ENCODE assay signal across 20 mouse cellular contexts in the genomic region with DNA sequence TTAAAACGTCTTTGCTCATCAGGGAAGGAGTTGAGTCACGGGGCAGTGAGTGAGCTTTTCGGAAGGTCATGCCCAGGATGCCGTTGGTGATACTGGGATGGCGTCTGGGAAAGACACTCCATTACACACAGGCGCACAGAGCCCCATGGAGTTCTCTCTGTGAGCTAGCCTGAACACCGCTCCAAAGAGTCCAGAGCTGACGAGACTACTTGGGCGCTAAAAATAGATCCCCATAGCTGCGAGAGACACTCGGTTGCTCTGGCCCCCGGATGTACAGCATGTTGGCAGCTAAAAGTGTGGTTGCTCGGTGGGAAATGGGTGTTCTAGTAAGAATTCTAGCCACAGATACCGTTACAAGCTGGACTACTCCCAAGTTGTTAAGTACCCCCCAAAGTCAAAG.
DNase-seq lines count a peak whose midpoint lies in the region; ATAC-seq and TF ChIP-seq lines count a peak whose summit lies in the region.
"Had no signal": no experiment of that assay in that cellular context is flagged by ENCODE, and none has a peak within 500 bp of the region (broad histone marks: within the 10 kb centered on the region; RNA-seq: fewer than 3 reads in every experiment).

No protein-coding gene starts in this region.

- no peak overlapping the region for H3K27ac ChIP-seq in embryonic facial prominence, embryonic 14.5 days (replicated peaks; ENCODE audit: low read depth, low read length)
- H3K27ac ChIP-seq in embryonic facial prominence, embryonic 10.5 days (replicated peaks) = no peak overlapping the region
- H3K27ac ChIP-seq in heart, adult 2 months = peak overlapping the region; percentile 42
- peak overlapping the region; percentile 58 to 77; a peak in 3 of 4 replicates for H3K27ac ChIP-seq in heart, embryonic 14.5 days (replicated peaks in 1 of 2; ENCODE audit: control insufficient read depth in 1 of 2, insufficient read depth in 1 of 2, low read depth in 2 of 2, low read length in 2 of 2)
- H3K27ac ChIP-seq: intestine, embryonic 15.5 days; layer of hippocampus, adult 2 months; midbrain, embryonic 10.5 days; stomach, embryonic 15.5 days had no signal

- H3ac ChIP-seq in myocyte (ENCODE audit: control insufficient read depth, insufficient read length) = no peak overlapping the region

- TF ChIP-seq POLR2A in heart, adult 2 months (IDR thresholded peaks at IDR 0.05; ENCODE audit: insufficient read depth, low read depth, low read length) = no peak
- no peak for TF ChIP-seq POLR2A in myocyte (IDR thresholded peaks at IDR 0.05; ENCODE audit: insufficient read length, low read depth)

- no peaks in the 10 kb centered on the region for H3K9me3 ChIP-seq in embryonic facial prominence, embryonic 14.5 days (ENCODE audit: control insufficient read depth, low read length)
- no peaks in the 10 kb centered on the region for H3K9me3 ChIP-seq in embryonic facial prominence, embryonic 10.5 days
- no peaks in the 10 kb centered on the region; the same call in 1 of the 2 replicates for H3K9me3 ChIP-seq in heart, embryonic 14.5 days (ENCODE audit: control insufficient read depth, low read length)
- H3K9me3 ChIP-seq: intestine, embryonic 15.5 days; midbrain, embryonic 10.5 days; stomach, embryonic 15.5 days had no signal

- peak; percentile 10 for DNase-seq in embryonic facial prominence, embryonic 14.5 days (ENCODE audit: low spot score)
- DNase-seq in embryonic facial prominence, embryonic 10.5 days (ENCODE audit: low spot score) = no peak
- peak; percentile 16 to 33 for DNase-seq in heart, adult 2 months
- DNase-seq in cerebellum, postnatal 10 days = no peak
- DNase-seq in ovary, adult 18-20 months (ENCODE audit: low spot score) = no peak
- DNase-seq: adrenal gland, postnatal 25 days; cerebellum, adult 8-10 months; forebrain, postnatal 0 days; kidney, postnatal 25 days; right cerebral cortex, postnatal 4 days; thymus, postnatal 36 days had no signal

- intact Hi-C loops in heart, adult 2 months (cut with DNase I) = no loop called here

- ATAC-seq in embryonic facial prominence, embryonic 14.5 days (ENCODE audit: low read depth) = no peak
- ATAC-seq in heart, embryonic 14.5 days (ENCODE audit: insufficient number of reproducible peaks, insufficient read depth, low FRiP score, low read depth) = no peak
- ATAC-seq: forebrain, postnatal 0 days; hindbrain, embryonic 16.5 days; intestine, embryonic 15.5 days; lung, postnatal 0 days; midbrain, embryonic 16.5 days had no signal

- H3K27me3 ChIP-seq in embryonic facial prominence, embryonic 14.5 days (replicated peaks; ENCODE audit: control insufficient read depth, insufficient read depth, low read length) = no peaks in the 10 kb centered on the region
- H3K27me3 ChIP-seq in embryonic facial prominence, embryonic 10.5 days (replicated peaks; ENCODE audit: low read depth, poor library complexity, severe bottlenecking) = no peaks in the 10 kb centered on the region
- no peaks in the 10 kb centered on the region for H3K27me3 ChIP-seq in heart, adult 2 months (ENCODE audit: control insufficient read depth, insufficient read depth, low read length)
- H3K27me3 ChIP-seq in heart, embryonic 14.5 days (ENCODE audit: control insufficient read depth, insufficient read depth, low read length) = no peaks in the 10 kb centered on the region
- no peaks in the 10 kb centered on the region for H3K27me3 ChIP-seq in myocyte (ENCODE audit: control insufficient read depth, insufficient read depth, insufficient read length)
- H3K27me3 ChIP-seq: intestine, embryonic 15.5 days; stomach, embryonic 15.5 days had no signal

- H3K4me2 ChIP-seq in embryonic facial prominence, embryonic 14.5 days (ENCODE audit: low read depth, low read length) = no peak overlapping the region
- H3K4me2 ChIP-seq in heart, embryonic 14.5 days (ENCODE audit: low read length) = no peak overlapping the region
- H3K4me2 ChIP-seq in myocyte (ENCODE audit: low read depth) = peak overlapping the region; percentile 18
- H3K4me2 ChIP-seq: intestine, embryonic 15.5 days; stomach, embryonic 15.5 days had no signal

- H3K4me3 ChIP-seq in embryonic facial prominence, embryonic 14.5 days (ENCODE audit: low read depth, low read length) = no peak overlapping the region
- no peak overlapping the region for H3K4me3 ChIP-seq in embryonic facial prominence, embryonic 10.5 days
- H3K4me3 ChIP-seq in heart, adult 2 months = no peak overlapping the region
- no peak overlapping the region for H3K4me3 ChIP-seq in heart, embryonic 14.5 days (ENCODE audit: control insufficient read depth in 1 of 2, insufficient read depth in 1 of 2, low read depth in 1 of 2, low read length in 2 of 2)
- no peak overlapping the region for H3K4me3 ChIP-seq in myocyte
- H3K4me3 ChIP-seq: intestine, embryonic 15.5 days; layer of hippocampus, adult 2 months; midbrain, embryonic 10.5 days; stomach, embryonic 15.5 days had no signal

- no peaks in the 10 kb centered on the region for H3K4me1 ChIP-seq in embryonic facial prominence, embryonic 14.5 days (ENCODE audit: control insufficient read depth, insufficient read depth, low read length)
- H3K4me1 ChIP-seq in embryonic facial prominence, embryonic 10.5 days = peaks cover 13% of the 10 kb centered on the region
- peaks cover 7% of the 10 kb centered on the region for H3K4me1 ChIP-seq in heart, adult 2 months (ENCODE audit: control insufficient read depth, insufficient read depth, low read length)
- peaks cover 27 to 37% of the 10 kb centered on the region in 2 experiments for H3K4me1 ChIP-seq in heart, embryonic 14.5 days (ENCODE audit: control insufficient read depth in 2 of 2, insufficient read depth in 2 of 2, low read length in 2 of 2)
- H3K4me1 ChIP-seq: intestine, embryonic 15.5 days; stomach, embryonic 15.5 days had no signal

- no peaks in the 10 kb centered on the region for H3K79me2 ChIP-seq in heart, adult 2 months (replicated peaks; ENCODE audit: control insufficient read depth, insufficient read depth, low read length)
- no peaks in the 10 kb centered on the region for H3K79me2 ChIP-seq in myocyte (ENCODE audit: control insufficient read depth, insufficient read depth)

- H3K9ac ChIP-seq in embryonic facial prominence, embryonic 14.5 days (ENCODE audit: low read depth, low read length) = no peak overlapping the region
- H3K9ac ChIP-seq in heart, adult 2 months (ENCODE audit: low read depth, low read length) = no peak overlapping the region
- H3K9ac ChIP-seq in heart, embryonic 14.5 days (ENCODE audit: low read length) = no peak overlapping the region
- H3K9ac ChIP-seq: forebrain, postnatal 0 days; intestine, embryonic 15.5 days; stomach, embryonic 15.5 days had no signal

- no peaks in the 10 kb centered on the region for H3K36me3 ChIP-seq in embryonic facial prominence, embryonic 14.5 days (ENCODE audit: control insufficient read depth, insufficient read depth, low read length)
- no peaks in the 10 kb centered on the region for H3K36me3 ChIP-seq in embryonic facial prominence, embryonic 10.5 days (replicated peaks)
- H3K36me3 ChIP-seq in heart, adult 2 months (ENCODE audit: control insufficient read depth, insufficient read depth, low read length) = no peaks in the 10 kb centered on the region
- H3K36me3 ChIP-seq in heart, embryonic 14.5 days (ENCODE audit: control insufficient read depth, insufficient read depth, low read length) = no peaks in the 10 kb centered on the region
- H3K36me3 ChIP-seq in myocyte (ENCODE audit: control insufficient read depth, insufficient read depth) = no peaks in the 10 kb centered on the region
- H3K36me3 ChIP-seq: intestine, embryonic 15.5 days; midbrain, embryonic 10.5 days; stomach, embryonic 15.5 days had no signal

- WGBS in embryonic facial prominence, embryonic 14.5 days = 79% methylated on average over 14 of the region's 14 CpGs
- WGBS in embryonic facial prominence, embryonic 10.5 days = 87% methylated on average over 14 of the region's 14 CpGs
- WGBS in heart, adult 2 months = 48% methylated on average over 14 of the region's 14 CpGs
- 45% methylated on average over 14 of the region's 14 CpGs for WGBS in heart, embryonic 14.5 days

- TF ChIP-seq CTCF in heart, adult 2 months (IDR thresholded peaks at IDR 0.05) = no peak

- no peak for TF ChIP-seq EP300 in heart, adult 2 months (IDR thresholded peaks at IDR 0.05; ENCODE audit: insufficient read depth, low read depth, low read length)

TF ChIP-seq in myocyte, 11 proteins besides CTCF, POLR2A, EP300 and RAD21:
- TF ChIP-seq SRF (IDR thresholded peaks at IDR 0.05; ENCODE audit: control insufficient read depth, insufficient read length, low read depth) (no peak), MYOD1 (IDR thresholded peaks at IDR 0.05; ENCODE audit: control insufficient read depth in 1 of 3, insufficient read length in 2 of 3, low read depth in 2 of 3) (no peak), TCF12 (IDR thresholded peaks at IDR 0.05; ENCODE audit: insufficient read depth, poor library complexity, severe bottlenecking) (no peak), REST (IDR thresholded peaks at IDR 0.05; ENCODE audit: insufficient read depth, insufficient read length) (no peak), TCF3 (IDR thresholded peaks at IDR 0.05; ENCODE audit: insufficient read length, low read depth) (no peak)

Comparison
In these comparisons a context has a peak if more than half of its experiments do, and no peak if none do; other contexts are left out.
1. DNase-seq: peak in embryonic facial prominence, embryonic 14.5 days (single experiment) and heart, adult 2 months (2 of 2); none in embryonic facial prominence, embryonic 10.5 days (single experiment), cerebellum, postnatal 10 days (0 of 2) and ovary, adult 18-20 months (single experiment).
2. H3K27ac ChIP-seq: peak in heart, adult 2 months (single experiment) and heart, embryonic 14.5 days (2 of 2); none in embryonic facial prominence, embryonic 14.5 days (single experiment) and embryonic facial prominence, embryonic 10.5 days (single experiment).